Mouse (Mus musculus): ENCODE measurements around the gene Gm49673. TPM values are rescaled to one million over a fixed set of nuclear protein-coding genes. Genes with fewer than 3 reads are reported as not detected.
"Not testable (repeated sequence)": the region's sequence is repeated elsewhere in the genome, so short reads cannot be mapped to it uniquely, and the experiment has no call there.

The Gm49673 gene
- polyA plus RNA-seq (2014; fragmentation: Nextera tagmentation; extraction: Ambion mirVana), result not detected in 2 replicates

DNA sequence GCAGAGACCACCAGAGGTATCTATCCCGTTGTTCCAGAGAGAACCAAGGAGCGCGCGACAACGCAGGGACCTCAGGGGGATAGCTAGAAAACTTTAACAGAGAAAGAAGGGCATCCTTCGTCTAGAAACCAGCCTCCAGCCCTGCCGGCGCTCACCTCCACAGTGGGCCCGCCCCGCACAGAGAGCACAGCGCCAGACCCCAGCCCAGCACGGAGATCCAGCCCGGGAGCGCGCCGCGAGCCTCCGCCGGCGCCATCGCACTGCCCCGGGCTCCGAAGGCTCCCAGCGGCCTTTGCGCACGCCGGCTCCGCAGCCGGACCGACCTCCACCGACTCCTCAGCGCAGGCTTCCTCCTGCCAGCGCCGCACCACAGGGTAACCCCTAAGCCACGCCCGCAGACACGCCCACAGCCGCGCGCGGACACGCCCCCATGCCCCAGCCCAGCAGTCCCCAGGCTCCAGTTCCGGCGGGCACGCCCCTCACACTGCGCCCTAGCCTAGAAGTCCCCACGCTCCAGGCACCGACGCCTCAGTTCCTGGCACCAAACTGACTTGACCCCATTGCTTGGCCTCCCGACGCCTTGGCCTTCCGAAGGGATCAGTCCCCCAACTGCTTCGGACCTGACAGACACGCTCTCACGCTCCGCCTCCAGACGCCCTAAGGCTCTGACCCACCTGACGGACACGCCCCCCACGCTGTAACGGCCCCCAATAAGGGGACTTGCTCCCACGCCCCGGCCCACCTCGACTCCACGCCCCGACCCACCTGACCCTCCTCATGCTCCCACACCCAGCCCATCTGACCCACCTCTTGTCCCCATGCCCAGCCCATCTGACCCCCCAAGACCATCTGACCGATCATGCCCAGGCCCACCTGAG lies at the start of gene Gm49673, which contains the start of gene Rnaset2a:
Gm49673 (minus strand) TSS at position 350 of the 878 bp plus-strand sequence.
Rnaset2a (minus strand) TSS at position 659 of the 878 bp plus-strand sequence.
- not testable (repeated sequence) for H3K4me1 ChIP-seq (ENCODE audit: insufficient read depth); H3K27ac ChIP-seq (ENCODE audit: low read depth); H3K27me3 ChIP-seq (ENCODE audit: insufficient read depth, low read length); H3K36me3 ChIP-seq (ENCODE audit: insufficient read depth); H3K9me3 ChIP-seq (ENCODE audit: low read depth, low read length)
- DNase-seq (peak; percentile 29), ATAC-seq (ENCODE audit: insufficient read depth) (peak; percentile 99)
- peak within 1 kb of the TSS; percentile 49 for H3K4me3 ChIP-seq (ENCODE audit: low read depth, low read length)
- under 1% methylated on average over 46 of the region's 67 CpGs for WGBS
- peak within 1 kb of the TSS; percentile 66 for H3K9ac ChIP-seq
- H3K4me2 ChIP-seq, result peak within 1 kb of the TSS; percentile 55

DNA sequence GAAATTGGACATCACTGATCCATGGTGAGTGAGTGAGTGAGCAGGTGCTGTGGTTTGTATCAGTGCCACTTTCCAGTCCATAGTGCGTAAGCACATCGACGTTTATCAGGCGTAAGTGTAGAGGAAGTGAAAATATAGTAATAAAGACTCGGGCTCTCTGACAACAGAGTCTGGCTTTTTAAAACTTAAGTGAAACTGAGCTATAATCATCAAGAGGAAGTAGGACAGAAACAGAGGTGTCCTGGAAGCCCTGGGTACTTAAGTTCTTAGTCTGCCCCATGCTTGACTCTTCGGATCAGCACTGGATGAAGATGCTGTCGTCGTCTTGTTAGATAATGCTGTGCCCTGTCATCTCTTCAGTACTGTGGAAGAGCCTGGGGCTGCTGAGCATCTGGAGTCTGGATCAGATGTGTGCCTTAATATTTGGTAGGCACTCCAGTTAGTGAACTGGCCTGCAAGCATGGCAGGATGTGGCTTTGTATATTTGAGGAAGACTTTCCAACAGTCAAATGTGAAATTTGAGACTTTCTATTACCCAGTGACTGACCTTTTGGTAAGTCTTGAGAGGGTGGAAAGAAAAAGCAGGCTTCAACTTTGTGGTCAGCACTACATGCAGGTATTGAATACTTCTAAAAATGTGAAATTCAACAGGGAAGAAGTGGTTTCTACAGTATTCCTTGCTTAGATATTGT lies 48.2 kb upstream of the Gm49673 start:
- H3K4me2 ChIP-seq, result no peak overlapping the region
- no peaks in the 10 kb centered on the region for H3K27me3 ChIP-seq (ENCODE audit: insufficient read depth, low read length)
- peaks cover 40% of the 10 kb centered on the region for H3K36me3 ChIP-seq (ENCODE audit: insufficient read depth)
- no peaks in the 10 kb centered on the region for H3K4me1 ChIP-seq (ENCODE audit: insufficient read depth)
- H3K9me3 ChIP-seq (ENCODE audit: low read depth, low read length), result no peaks in the 10 kb centered on the region
- no peak overlapping the region for H3K9ac ChIP-seq
- no peak for TF ChIP-seq CTCF (IDR thresholded peaks at IDR 0.05; ENCODE audit: low read depth)
- ATAC-seq (ENCODE audit: insufficient read depth) (no peak), DNase-seq (no peak)
- no peak overlapping the region for H3K4me3 ChIP-seq (ENCODE audit: low read depth, low read length)
- H3K27ac ChIP-seq (ENCODE audit: low read depth), result no peak overlapping the region
- WGBS, result 82% methylated on average over 8 of the region's 8 CpGs

DNA sequence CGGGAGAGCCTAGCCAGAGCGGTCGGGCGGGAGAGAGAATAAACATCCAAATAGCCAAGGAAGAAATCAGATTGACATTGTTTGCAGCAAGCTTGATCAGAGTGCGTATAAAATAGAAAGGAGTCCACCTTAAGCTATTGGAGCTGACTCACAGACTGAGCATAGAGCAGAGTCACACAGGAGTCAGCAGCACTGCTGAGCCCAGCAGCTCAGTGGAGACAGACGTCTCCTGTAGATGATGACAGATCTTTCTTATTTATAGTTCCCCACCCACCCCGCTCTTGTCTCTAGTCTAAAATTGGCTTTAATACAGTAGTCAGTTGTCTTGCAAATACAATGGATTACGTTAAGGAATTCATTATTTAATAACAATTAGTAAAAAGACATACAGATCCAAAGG lies 46.1 kb upstream of the Gm49673 start:
- Histone ChIP-seq H3K27me3 (ENCODE audit: insufficient read depth, low read length) (no peaks in the 10 kb centered on the region), H3K27ac (ENCODE audit: low read depth) (no peak overlapping the region), H3K9me3 (ENCODE audit: low read depth, low read length) (no peaks in the 10 kb centered on the region), H3K4me1 (ENCODE audit: insufficient read depth) (no peaks in the 10 kb centered on the region), H3K4me3 (ENCODE audit: low read depth, low read length) (no peak overlapping the region), H3K9ac (no peak overlapping the region), H3K4me2 (no peak overlapping the region), H3K36me3 (ENCODE audit: insufficient read depth) (peaks cover 61% of the 10 kb centered on the region)
- no peak for DNase-seq
- 82% methylated on average over 8 of the region's 8 CpGs for WGBS
- no peak for ATAC-seq (ENCODE audit: insufficient read depth)
- no peak for TF ChIP-seq CTCF (IDR thresholded peaks at IDR 0.05; ENCODE audit: low read depth)

DNA sequence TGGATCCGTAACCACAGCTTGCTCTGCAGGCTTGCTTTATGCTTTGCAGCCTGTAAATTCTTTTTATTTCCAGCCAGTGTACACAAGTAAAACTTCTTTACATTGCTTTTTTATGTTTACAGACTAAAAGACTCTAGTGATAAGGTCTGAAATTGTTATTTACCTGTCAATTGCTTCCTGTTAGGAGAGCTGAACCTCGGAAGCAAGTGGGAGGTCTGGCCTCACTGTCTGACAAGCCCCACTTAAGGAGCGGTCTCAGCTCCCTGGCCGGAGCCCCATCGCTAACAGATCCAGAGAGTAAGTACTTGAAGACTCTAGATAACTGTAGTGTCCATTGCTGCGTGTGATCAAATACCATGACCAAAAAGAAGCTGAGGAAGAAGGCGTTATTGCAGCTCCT lies 36.6 kb upstream of the Gm49673 start:
- no peak overlapping the region for H3K4me3 ChIP-seq (ENCODE audit: low read depth, low read length)
- H3K9ac ChIP-seq, result no peak overlapping the region
- no peak for TF ChIP-seq CTCF (IDR thresholded peaks at IDR 0.05; ENCODE audit: low read depth)
- no peaks in the 10 kb centered on the region for H3K9me3 ChIP-seq (ENCODE audit: low read depth, low read length)
- no peaks in the 10 kb centered on the region for H3K27me3 ChIP-seq (ENCODE audit: insufficient read depth, low read length)
- no peak overlapping the region for H3K4me2 ChIP-seq
- no peak for DNase-seq
- H3K27ac ChIP-seq (ENCODE audit: low read depth), result no peak overlapping the region
- ATAC-seq (ENCODE audit: insufficient read depth), result no peak
- WGBS, result 67% methylated on average over 7 of the region's 7 CpGs
- peaks cover 81% of the 10 kb centered on the region for H3K36me3 ChIP-seq (ENCODE audit: insufficient read depth)
- no peaks in the 10 kb centered on the region for H3K4me1 ChIP-seq (ENCODE audit: insufficient read depth)

DNA sequence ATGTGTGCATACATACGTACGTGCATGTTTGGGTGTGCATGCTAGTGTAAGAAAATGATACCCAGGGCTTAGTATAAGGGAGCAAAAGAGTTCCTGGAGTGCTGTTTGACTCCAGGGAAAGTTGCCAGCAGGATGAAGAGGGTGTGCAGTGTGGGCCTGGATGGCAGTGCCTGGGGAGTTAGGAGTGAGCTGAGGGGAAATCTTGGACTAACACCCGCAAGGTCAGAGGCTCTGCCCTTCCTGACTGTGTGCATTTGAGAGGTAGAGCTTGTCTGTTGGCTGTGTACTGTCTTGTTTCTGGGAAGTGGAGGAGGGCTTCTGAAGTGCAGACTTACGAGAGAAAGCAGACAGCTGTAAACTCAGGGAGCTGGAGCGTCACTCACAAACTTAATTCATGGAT lies 36.2 kb upstream of the Gm49673 start:
- Histone ChIP-seq H3K9me3 (ENCODE audit: low read depth, low read length) (no peaks in the 10 kb centered on the region), H3K27ac (ENCODE audit: low read depth) (no peak overlapping the region), H3K4me2 (no peak overlapping the region), H3K4me3 (ENCODE audit: low read depth, low read length) (no peak overlapping the region), H3K9ac (no peak overlapping the region), H3K27me3 (ENCODE audit: insufficient read depth, low read length) (no peaks in the 10 kb centered on the region), H3K4me1 (ENCODE audit: insufficient read depth) (no peaks in the 10 kb centered on the region), H3K36me3 (ENCODE audit: insufficient read depth) (peaks cover 78% of the 10 kb centered on the region)
- TF ChIP-seq CTCF (IDR thresholded peaks at IDR 0.05; ENCODE audit: low read depth), result no peak
- ATAC-seq (ENCODE audit: insufficient read depth), result no peak
- 74% methylated on average over 5 of the region's 5 CpGs for WGBS
- no peak for DNase-seq

DNA sequence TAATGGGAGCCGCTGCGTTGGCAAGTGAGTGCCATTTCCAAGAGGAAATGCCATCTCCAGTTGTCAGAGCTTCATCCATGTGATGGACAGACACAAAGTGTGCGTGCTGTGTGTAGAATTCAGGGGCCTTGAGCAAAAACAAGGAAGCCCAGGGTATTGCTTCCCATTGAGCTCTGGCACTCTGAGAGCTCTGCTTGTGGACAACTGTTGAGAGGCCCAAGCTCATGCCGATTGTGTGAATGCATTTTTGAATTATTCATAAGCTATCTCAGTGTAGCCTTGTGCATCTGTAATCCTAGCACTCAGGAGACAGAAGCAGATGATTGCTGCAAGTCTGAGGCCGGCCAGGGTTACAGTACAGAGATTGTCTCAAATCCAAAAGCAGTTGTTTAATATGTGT lies 29.5 kb upstream of the Gm49673 start:
- 92% methylated on average over 5 of the region's 5 CpGs for WGBS
- H3K9ac ChIP-seq, result no peak overlapping the region
- no peak for TF ChIP-seq CTCF (IDR thresholded peaks at IDR 0.05; ENCODE audit: low read depth)
- DNase-seq (no peak), ATAC-seq (ENCODE audit: insufficient read depth) (no peak)
- peaks cover 79% of the 10 kb centered on the region for H3K36me3 ChIP-seq (ENCODE audit: insufficient read depth)
- H3K4me2 ChIP-seq, result no peak overlapping the region
- no peaks in the 10 kb centered on the region for H3K27me3 ChIP-seq (ENCODE audit: insufficient read depth, low read length)
- H3K27ac ChIP-seq (ENCODE audit: low read depth), result no peak overlapping the region
- no peaks in the 10 kb centered on the region for H3K9me3 ChIP-seq (ENCODE audit: low read depth, low read length)
- no peak overlapping the region for H3K4me3 ChIP-seq (ENCODE audit: low read depth, low read length)
- H3K4me1 ChIP-seq (ENCODE audit: insufficient read depth), result no peaks in the 10 kb centered on the region

DNA sequence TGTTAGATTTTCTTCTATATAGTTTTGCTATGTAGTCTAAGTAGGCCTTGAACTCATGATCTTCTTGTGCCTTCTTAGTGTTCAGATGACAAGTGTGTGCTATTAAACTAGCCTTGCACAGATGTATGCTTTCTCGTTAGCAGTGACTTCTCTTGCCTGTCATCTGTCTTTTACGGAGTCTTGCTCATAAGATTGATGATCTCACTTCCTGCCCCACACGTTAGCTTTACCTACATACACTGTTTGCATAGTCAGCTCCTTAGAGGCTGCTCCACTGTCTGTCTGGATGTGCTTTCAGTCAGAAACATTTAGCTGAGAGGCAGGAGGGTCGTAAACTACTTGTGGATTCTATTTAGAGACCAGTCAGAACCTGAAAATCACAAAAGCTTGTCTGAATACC lies 23.5 kb upstream of the Gm49673 start:
- Histone ChIP-seq H3K9ac (no peak overlapping the region), H3K4me3 (ENCODE audit: low read depth, low read length) (no peak overlapping the region), H3K4me1 (ENCODE audit: insufficient read depth) (no peaks in the 10 kb centered on the region), H3K36me3 (ENCODE audit: insufficient read depth) (peaks cover 66% of the 10 kb centered on the region), H3K27me3 (ENCODE audit: insufficient read depth, low read length) (no peaks in the 10 kb centered on the region), H3K27ac (ENCODE audit: low read depth) (no peak overlapping the region), H3K4me2 (no peak overlapping the region), H3K9me3 (ENCODE audit: low read depth, low read length) (no peaks in the 10 kb centered on the region)
- no peak for TF ChIP-seq CTCF (IDR thresholded peaks at IDR 0.05; ENCODE audit: low read depth)
- DNase-seq (no peak), ATAC-seq (ENCODE audit: insufficient read depth) (no peak)
- 44% methylated on average over 4 of the region's 4 CpGs for WGBS
